In genomic region chr12:105784196-105784999, GRCm38 (mm10) we compare ENCODE assay signal across 8 mouse cellular contexts. TPM values are rescaled to one million over a fixed set of nuclear protein-coding genes. Genes with fewer than 3 reads are reported as not detected.
DNase-seq lines count a peak whose midpoint lies in the region; ATAC-seq and TF ChIP-seq lines count a peak whose summit lies in the region.

Gene Papola, plus strand, starts transcription at chr12:105784694.

- peak; percentile 81 to 85 for DNase-seq in CD8-positive naive resting alpha-beta T cell, adult 2 months (ENCODE audit: low read depth in 2 of 2, low spot score in 2 of 2)
- peak; percentile 70 for DNase-seq in c-Kit-positive CD71-negative TER-119-negative erythroid progenitor cells, embryonic 14.5 days (ENCODE audit: low read depth)
- DNase-seq in forebrain, embryonic 10.5 days (ENCODE audit: extremely low spot score, low spot score) = peak; percentile 91
- peak; percentile 90 to 95 for DNase-seq in kidney, postnatal 25 days
- peak; percentile 77 to 80 (median 79) for DNase-seq in liver, embryonic 14.5 days (ENCODE audit: low read depth in 3 of 3, low spot score in 3 of 3)
- DNase-seq in neural tube, embryonic 11.5 days (ENCODE audit: low spot score) = peak; percentile 94
- DNase-seq in stomach, postnatal 0 days (ENCODE audit: low spot score) = peak; percentile 93

- H3K36me3 ChIP-seq in forebrain, embryonic 10.5 days (replicated peaks) = peaks cover 33% of the 10 kb centered on the region
- H3K36me3 ChIP-seq in heart, embryonic 15.5 days = no peaks in the 10 kb centered on the region
- H3K36me3 ChIP-seq in liver, embryonic 14.5 days (replicated peaks; ENCODE audit: control insufficient read depth, insufficient read depth, low read depth) = no peaks in the 10 kb centered on the region; the same call in 1 of the 2 replicates
- H3K36me3 ChIP-seq in neural tube, embryonic 11.5 days (ENCODE audit: control insufficient read depth, insufficient read depth, low read length) = no peaks in the 10 kb centered on the region; the same call in 1 of the 2 replicates
- no peaks in the 10 kb centered on the region for H3K36me3 ChIP-seq in stomach, postnatal 0 days (ENCODE audit: control insufficient read depth, insufficient read depth, low read length)

- H3K4me3 ChIP-seq in forebrain, embryonic 10.5 days = peak within 1 kb of the TSS; percentile 89
- peak within 1 kb of the TSS; percentile 97 for H3K4me3 ChIP-seq in heart, embryonic 15.5 days
- peak within 1 kb of the TSS; percentile 78 to 92 for H3K4me3 ChIP-seq in liver, embryonic 14.5 days (ENCODE audit: insufficient read depth in 1 of 2, low read depth in 2 of 2, low read length in 2 of 2)
- H3K4me3 ChIP-seq in neural tube, embryonic 11.5 days (ENCODE audit: low read depth, low read length) = peak within 1 kb of the TSS; percentile 91
- H3K4me3 ChIP-seq in stomach, postnatal 0 days (ENCODE audit: low read depth, low read length) = peak within 1 kb of the TSS; percentile 99

- no peak for TF ChIP-seq CTCF in liver, embryonic 14.5 days (IDR thresholded peaks at IDR 0.05; ENCODE audit: low read depth)
- TF ChIP-seq CTCF in stomach, postnatal 0 days (IDR thresholded peaks at IDR 0.05; ENCODE audit: low read depth) = no peak

- peak; percentile 89 for ATAC-seq in heart, embryonic 15.5 days (replicated peaks; ENCODE audit: insufficient number of reproducible peaks, insufficient read depth, low FRiP score, low read depth)
- peak; percentile 90 for ATAC-seq in liver, embryonic 14.5 days (ENCODE audit: insufficient read depth)
- peak; percentile 95 for ATAC-seq in neural tube, embryonic 11.5 days (ENCODE audit: insufficient read depth, low FRiP score, low TSS enrichment)
- peak; percentile 93 for ATAC-seq in stomach, postnatal 0 days (ENCODE audit: low FRiP score, low TSS enrichment)

- peaks cover 5% of the 10 kb centered on the region; the same call in 1 of the 2 replicates for H3K9me3 ChIP-seq in forebrain, embryonic 10.5 days
- no peaks in the 10 kb centered on the region for H3K9me3 ChIP-seq in heart, embryonic 15.5 days (replicated peaks)
- H3K9me3 ChIP-seq in liver, embryonic 14.5 days (ENCODE audit: control insufficient read depth, low read length) = no peaks in the 10 kb centered on the region
- no peaks in the 10 kb centered on the region for H3K9me3 ChIP-seq in neural tube, embryonic 11.5 days (ENCODE audit: control insufficient read depth, low read length)
- H3K9me3 ChIP-seq in stomach, postnatal 0 days (ENCODE audit: control insufficient read depth, low read length) = no peaks in the 10 kb centered on the region

- H3K27ac ChIP-seq in forebrain, embryonic 10.5 days = peak within 1 kb of the TSS; percentile 97
- H3K27ac ChIP-seq in heart, embryonic 15.5 days = peak within 1 kb of the TSS; percentile 98
- peak within 1 kb of the TSS; percentile 68 for H3K27ac ChIP-seq in liver, embryonic 14.5 days
- peak within 1 kb of the TSS; percentile 93 for H3K27ac ChIP-seq in neural tube, embryonic 11.5 days (ENCODE audit: low read depth, low read length)
- peak within 1 kb of the TSS; percentile 99 for H3K27ac ChIP-seq in stomach, postnatal 0 days (replicated peaks)

- no peak for TF ChIP-seq EP300 in liver, embryonic 14.5 days (IDR thresholded peaks at IDR 0.05; ENCODE audit: low read depth)
- TF ChIP-seq EP300 in stomach, postnatal 0 days (optimal IDR thresholded peaks at IDR 0.05) = no peak

- peak within 1 kb of the TSS; percentile 83 for H3K4me2 ChIP-seq in heart, embryonic 15.5 days
- H3K4me2 ChIP-seq in liver, embryonic 14.5 days (ENCODE audit: low read depth) = peak within 1 kb of the TSS; percentile 94
- H3K4me2 ChIP-seq in neural tube, embryonic 11.5 days (ENCODE audit: low read depth) = peak within 1 kb of the TSS; percentile 67
- H3K4me2 ChIP-seq in stomach, postnatal 0 days (replicated peaks; ENCODE audit: low read depth) = peak within 1 kb of the TSS; percentile 57

- peaks cover 25% of the 10 kb centered on the region for H3K4me1 ChIP-seq in forebrain, embryonic 10.5 days
- H3K4me1 ChIP-seq in heart, embryonic 15.5 days (replicated peaks) = peaks cover 18% of the 10 kb centered on the region
- H3K4me1 ChIP-seq in liver, embryonic 14.5 days (replicated peaks; ENCODE audit: control insufficient read depth in 2 of 2, insufficient read depth in 2 of 2, low read length in 1 of 2) = peaks cover 9 to 13% of the 10 kb centered on the region in 2 experiments; a peak in 3 of 4 replicates
- H3K4me1 ChIP-seq in neural tube, embryonic 11.5 days (ENCODE audit: control insufficient read depth, insufficient read depth, low read length) = peaks cover 7% of the 10 kb centered on the region; the same call in 1 of the 2 replicates
- H3K4me1 ChIP-seq in stomach, postnatal 0 days (replicated peaks; ENCODE audit: control insufficient read depth, insufficient read depth) = no peaks in the 10 kb centered on the region

- H3K27me3 ChIP-seq in forebrain, embryonic 10.5 days (ENCODE audit: poor library complexity, severe bottlenecking) = no peaks in the 10 kb centered on the region
- no peaks in the 10 kb centered on the region for H3K27me3 ChIP-seq in heart, embryonic 15.5 days
- H3K27me3 ChIP-seq in liver, embryonic 14.5 days (ENCODE audit: control insufficient read depth, insufficient read depth, low read length) = no peaks in the 10 kb centered on the region
- H3K27me3 ChIP-seq in neural tube, embryonic 11.5 days (ENCODE audit: control insufficient read depth, insufficient read depth, low read length) = no peaks in the 10 kb centered on the region
- no peaks in the 10 kb centered on the region for H3K27me3 ChIP-seq in stomach, postnatal 0 days (ENCODE audit: control insufficient read depth, insufficient read depth, low read length)

- H3K9ac ChIP-seq in heart, embryonic 15.5 days = peak within 1 kb of the TSS; percentile 94
- H3K9ac ChIP-seq in liver, embryonic 14.5 days (replicated peaks) = peak within 1 kb of the TSS; percentile 93
- H3K9ac ChIP-seq in neural tube, embryonic 11.5 days (ENCODE audit: low read length) = peak within 1 kb of the TSS; percentile 95
- H3K9ac ChIP-seq in stomach, postnatal 0 days (ENCODE audit: low read length) = peak within 1 kb of the TSS; percentile 96

- WGBS in forebrain, embryonic 10.5 days = under 1% methylated on average over 69 of the region's 85 CpGs
- under 1% methylated on average over 64 of the region's 85 CpGs for WGBS in heart, embryonic 15.5 days
- under 1% methylated on average over 80 of the region's 85 CpGs for WGBS in liver, embryonic 14.5 days (ENCODE audit: insufficient replicate concordance)
- under 1% methylated on average over 57 of the region's 85 CpGs for WGBS in neural tube, embryonic 11.5 days
- WGBS in stomach, postnatal 0 days = under 1% methylated on average over 69 of the region's 85 CpGs

RNA-seq across cellular contexts. Expression of gene Papola, which starts in this region (rescaled TPM):
- 290 and 300 TPM in 2 replicates for polyA plus RNA-seq in forebrain, embryonic 10.5 days (2016; fragmentation: Nextera tagmentation; extraction: Ambion mirVana)
- 148 and 150 TPM in 2 replicates for polyA plus RNA-seq in heart, embryonic 15.5 days (2015; fragmentation: Nextera tagmentation; extraction: Ambion mirVana)
- 52.3 and 57.4 TPM in 2 replicates for polyA plus RNA-seq in liver, embryonic 14.5 days (2012; rRNA removed)
- 79.2 and 88.7 TPM in 2 replicates for polyA plus RNA-seq in liver, embryonic 14.5 days (2014; fragmentation: Nextera tagmentation; extraction: Ambion mirVana)
- polyA plus RNA-seq in neural tube, embryonic 11.5 days (2014; fragmentation: Nextera tagmentation; extraction: Ambion mirVana) = 228 and 239 TPM in 2 replicates
- polyA plus RNA-seq in stomach, postnatal 0 days (2015; fragmentation: Nextera tagmentation; extraction: Ambion mirVana) = 104 and 105 TPM in 2 replicates

Comparison
In these comparisons a context has a peak if more than half of its experiments do, and no peak if none do; other contexts are left out.
1. Peak in every context shown above with its lines: DNase-seq, ATAC-seq, H3K4me3 ChIP-seq and H3K27ac ChIP-seq.